Mouse (Mus musculus) gonadal fat pad, adult 2 months (tissue): ENCODE measurements around the gene Tubd1. TPM values are rescaled to one million over a fixed set of nuclear protein-coding genes. Genes with fewer than 3 reads are reported as not detected.

ENCODE experiments used
- DNase-seq: peaks from one replicate; pipeline ENCODE4 v3.0.0-alpha.2; 2012; ENCODE audit warnings: low read depth
- polyA plus RNA-seq: library from polyadenylated mRNA; depleted of rRNA; stranded (reverse); fragments of >200 nt; gene quantifications from 2 replicates; pipeline ENCODE4 v1.2.3, GENCODE M21; 2012

Tubd1 gene
- polyA plus RNA-seq, 1 experiment: 6.0 TPM

GRCm38 (mm10) chr11:86558258-86558657, 13.5 kb downstream of the Tubd1 start:
- no peak for DNase-seq

DNA sequence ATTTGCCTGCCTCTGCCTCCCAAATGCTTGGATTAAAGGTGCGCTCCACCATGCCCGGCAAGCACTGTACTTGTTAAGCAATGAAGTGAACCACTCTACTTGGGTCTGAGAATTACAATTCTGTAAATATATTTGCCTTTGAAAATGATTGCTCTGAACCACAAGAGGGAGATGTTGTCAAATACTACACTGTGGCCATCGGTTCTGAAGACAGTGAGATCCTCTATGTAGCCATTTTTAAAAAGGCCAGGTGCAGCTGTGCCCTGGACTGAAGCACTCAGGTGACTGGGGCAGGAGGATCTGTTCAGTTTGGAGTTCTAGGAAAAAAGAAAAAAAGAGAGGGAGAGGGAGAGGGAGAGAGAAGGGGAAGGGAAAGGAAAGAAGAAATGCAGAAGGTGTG, 23.6 kb downstream of the Tubd1 start:
- DNase-seq: no peak

- DNase-seq: no peak
Measured at GRCm38 (mm10) chr11:86570261-86570746, 25.5 kb downstream of the Tubd1 start.

DNA sequence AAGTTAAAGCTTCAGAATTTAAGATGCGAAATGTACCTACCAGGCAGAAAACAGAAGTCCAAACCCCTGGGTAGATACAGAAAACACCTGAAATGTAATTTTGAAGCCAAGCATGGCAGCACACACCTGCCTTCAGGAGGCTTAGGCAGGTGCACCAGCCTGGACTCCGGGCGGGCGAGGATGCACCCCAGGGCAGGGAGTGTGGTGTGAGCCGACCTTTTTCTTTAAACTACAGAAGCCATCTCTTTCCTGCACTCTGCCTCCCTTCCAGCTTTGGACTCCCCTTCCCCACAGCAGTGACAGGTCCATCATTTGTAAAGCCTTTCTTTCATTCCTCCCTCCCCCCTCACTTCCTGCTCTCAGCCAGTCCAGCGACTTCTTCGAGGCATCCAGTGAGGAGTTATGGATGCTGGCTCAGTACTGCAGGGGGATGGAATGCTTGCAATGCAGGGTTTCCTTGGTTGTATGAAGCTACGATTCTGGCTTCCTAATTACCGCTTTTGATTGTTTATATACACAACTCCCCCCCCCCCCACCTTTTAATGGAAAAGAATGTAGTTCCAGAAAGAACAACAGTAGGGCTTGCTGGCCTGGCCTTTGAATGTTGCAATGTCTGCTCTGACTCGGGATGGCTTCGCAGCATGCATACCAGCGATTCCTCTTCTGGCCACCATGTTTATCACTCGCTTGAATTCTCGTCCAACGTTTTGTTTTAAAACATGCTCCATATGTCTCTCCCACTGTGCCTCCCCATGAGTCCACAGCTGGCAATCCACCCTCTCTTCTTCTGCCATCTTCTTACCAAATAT, 26.5 kb downstream of the Tubd1 start:
- no peak for DNase-seq

DNA sequence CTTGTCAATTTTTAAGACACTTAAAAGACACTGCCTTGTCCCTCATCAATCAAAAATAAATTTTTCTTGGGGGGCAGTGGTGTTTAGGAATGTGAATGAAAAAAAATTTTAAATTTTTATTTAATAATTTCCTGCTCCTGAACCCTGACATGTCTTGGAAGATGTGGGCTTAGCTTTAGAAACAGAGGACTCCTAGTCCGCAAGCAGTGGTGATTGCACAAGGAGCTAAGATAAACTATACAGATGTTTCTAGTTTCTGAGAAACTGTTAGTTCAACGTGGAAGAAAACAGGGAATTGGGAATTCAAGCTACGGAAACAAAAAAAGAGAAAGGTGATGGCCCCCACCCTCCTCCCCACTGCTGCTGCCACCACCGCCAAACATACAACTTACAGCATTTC, 27.1 kb downstream of the Tubd1 start:
- DNase-seq: no peak

- DNase-seq: no peak
Measured at GRCm38 (mm10) chr11:86572623-86573022, 27.8 kb downstream of the Tubd1 start.

GRCm38 (mm10) chr11:86573646-86574231, 28.9 kb downstream of the Tubd1 start:
- no peak for DNase-seq

DNA sequence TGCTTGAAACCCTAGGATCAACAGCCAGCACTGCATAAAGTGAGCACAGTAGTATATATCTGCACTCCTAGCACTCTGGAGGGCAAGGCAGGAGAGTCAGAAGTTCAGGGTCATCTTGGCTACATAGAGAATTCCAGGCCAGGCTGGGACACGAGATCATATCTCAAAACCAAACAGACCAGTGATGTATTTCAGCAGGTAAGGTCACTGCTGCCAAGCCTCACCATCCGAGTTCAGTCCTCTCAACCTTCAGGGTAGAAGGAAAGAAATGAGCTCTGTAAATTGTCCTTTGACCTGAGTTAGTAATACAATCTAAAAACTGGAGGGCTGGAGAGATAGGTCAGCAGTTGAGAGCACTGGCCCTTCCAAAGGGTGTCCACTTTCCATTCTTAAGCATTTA, 29.6 kb downstream of the Tubd1 start:
- DNase-seq: no peak

DNA sequence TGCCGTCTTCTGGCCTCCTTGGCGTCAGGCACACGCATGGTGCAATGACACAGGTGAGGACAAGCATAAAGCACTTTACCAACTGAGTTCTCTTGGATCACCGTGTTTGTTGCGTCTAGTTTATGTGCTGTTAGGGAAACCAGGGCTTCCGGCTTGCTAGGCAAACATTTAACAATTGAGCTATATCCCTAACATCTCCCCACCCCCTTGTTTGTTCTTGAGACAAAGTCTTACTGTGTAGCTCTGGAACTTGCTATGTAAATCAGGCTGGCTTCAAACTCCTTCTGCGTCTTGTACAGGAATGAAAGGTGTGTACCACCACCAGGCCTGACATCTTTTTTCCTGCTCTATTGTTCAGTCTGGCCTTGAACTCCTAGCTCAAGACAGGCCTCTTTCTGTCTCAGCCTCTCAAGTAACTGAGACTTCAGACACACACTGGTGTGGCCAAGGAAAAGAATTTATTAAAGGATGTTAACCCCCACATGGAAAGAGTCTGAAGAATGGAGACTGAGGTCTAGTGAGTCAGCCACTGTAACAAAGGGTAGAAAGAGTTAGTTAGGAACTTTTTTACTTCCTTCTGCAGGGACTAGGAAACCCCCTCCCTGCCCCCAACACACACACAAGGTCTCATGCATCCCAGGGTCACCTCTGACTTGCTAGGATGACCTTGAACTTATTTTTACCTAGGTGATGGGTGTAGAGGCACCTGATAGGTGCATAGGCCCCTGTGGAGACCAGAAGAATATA, 31.0 kb downstream of the Tubd1 start:
- no peak for DNase-seq

DNA sequence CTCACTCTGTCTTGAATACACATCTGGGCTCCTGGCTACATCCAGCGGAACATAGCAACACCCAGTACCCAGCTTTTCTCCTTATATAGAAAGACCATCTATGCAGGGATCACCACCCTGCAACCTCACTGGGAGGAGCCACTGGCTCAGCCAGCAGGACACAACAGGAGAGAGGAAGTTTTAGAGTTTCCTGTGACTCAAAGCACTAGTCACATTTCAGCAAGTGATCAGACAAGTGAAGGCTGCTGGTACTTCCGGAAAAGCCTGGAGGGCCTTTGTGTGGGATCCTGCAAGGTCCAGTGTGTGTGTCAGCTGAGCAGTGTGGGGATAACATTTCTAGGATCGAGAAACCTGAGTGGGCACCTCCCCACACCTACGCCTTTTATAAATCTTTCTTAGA, 32.4 kb downstream of the Tubd1 start:
- DNase-seq: no peak

- no peak for DNase-seq
Measured at GRCm38 (mm10) chr11:86578106-86578808, 33.5 kb downstream of the Tubd1 start.

GRCm38 (mm10) chr11:86578809-86579730, 34.3 kb downstream of the Tubd1 start:
- DNase-seq: no peak

- DNase-seq: no peak
Measured at GRCm38 (mm10) chr11:86579731-86580318, 35.0 kb downstream of the Tubd1 start.

DNA sequence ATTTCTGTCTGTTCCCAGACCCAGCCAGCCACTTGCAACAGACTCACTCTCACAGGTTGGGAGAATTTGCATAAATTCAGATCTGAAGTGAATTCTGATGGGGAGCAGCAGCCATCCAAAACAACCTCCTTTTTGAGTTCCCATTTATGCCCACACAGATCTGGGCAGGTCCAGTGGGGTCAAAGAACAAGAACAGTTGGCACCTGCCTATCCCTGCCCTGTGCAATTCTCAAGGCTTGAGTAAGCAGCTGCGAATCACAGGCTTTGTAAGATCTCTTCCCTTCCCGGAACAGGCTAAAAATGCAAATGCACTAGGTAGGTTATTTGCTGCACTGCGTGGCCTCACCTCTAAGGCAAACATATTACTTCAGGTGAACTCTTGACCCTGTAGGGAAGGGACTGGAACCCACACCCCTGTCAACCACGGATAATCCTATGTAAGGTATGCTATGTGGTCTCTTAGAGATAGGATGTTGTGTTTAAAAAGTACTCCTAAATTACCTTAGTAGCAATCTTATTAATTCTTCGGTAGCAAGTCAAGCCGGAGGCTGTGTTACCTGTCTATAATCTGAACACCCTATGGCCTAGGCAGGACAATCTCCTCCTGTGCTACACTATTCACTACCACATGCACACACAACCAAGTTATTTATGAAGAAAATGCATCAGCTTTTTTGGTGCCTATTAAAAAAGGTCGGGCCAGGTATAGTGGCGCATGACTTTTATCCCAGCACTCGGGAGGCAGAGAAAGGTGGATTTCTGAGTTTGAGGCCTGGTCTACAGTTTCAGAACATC, 35.7 kb downstream of the Tubd1 start:
- no peak for DNase-seq

DNA sequence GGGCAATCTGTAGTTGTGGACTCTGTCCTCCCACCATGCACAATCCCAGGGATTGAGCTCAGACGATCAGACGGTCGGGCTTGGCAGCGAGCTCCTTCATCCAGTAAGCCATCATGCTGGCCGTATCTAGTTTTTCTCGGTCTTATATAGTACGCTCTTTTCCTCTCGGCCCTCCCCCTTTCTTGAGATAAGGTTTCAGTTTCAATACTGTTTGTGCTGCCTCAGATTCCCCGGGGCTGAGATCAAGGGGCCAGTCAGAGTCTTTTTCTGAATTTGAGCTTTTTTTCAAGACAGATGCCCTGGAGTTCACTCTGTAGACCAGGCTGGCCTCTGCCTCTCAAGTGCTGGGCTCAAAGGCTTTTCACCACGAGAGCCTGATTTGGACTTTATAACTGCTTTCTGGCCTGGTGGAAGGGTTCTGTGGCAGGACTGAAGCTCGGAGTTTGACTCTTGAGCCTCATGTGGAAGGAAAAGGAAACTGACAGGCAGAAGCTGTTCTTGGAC, 36.5 kb downstream of the Tubd1 start:
- no peak for DNase-seq

DNA sequence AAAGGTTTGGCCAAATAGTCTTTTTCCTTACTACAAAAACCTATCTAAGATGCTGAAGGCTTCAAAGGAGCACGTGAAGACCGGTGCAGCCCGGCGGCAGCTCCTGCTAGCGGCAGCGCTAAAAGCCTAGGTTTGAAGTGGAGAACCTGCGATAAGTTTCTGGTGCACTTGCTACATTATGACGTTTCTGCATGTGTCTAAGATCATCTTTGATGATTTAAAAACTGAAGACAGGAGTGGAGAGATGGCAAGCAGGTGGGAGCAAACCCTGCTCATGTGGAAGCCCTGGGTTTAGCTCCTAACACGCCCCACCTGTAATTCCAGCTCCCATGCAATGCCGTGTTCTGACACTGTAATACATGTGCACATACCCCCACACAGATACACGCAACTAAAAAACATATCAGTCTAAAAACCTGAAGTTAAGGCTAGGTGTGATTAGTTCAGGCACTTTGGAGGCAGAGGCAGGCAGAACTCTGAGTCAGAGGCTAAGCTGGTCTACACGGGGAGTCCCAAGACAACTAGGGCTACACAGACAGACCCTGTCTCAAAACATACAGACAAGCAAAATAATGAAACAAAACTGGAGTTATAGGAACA, 37.3 kb downstream of the Tubd1 start:
- DNase-seq: no peak

- DNase-seq: no peak
Measured at GRCm38 (mm10) chr11:86582543-86583260, 37.9 kb downstream of the Tubd1 start.

- DNase-seq: no peak
Measured at GRCm38 (mm10) chr11:86583313-86583825, 38.6 kb downstream of the Tubd1 start.
